17 mouse cellular contexts compared by ENCODE assay signal in the genomic region with DNA sequence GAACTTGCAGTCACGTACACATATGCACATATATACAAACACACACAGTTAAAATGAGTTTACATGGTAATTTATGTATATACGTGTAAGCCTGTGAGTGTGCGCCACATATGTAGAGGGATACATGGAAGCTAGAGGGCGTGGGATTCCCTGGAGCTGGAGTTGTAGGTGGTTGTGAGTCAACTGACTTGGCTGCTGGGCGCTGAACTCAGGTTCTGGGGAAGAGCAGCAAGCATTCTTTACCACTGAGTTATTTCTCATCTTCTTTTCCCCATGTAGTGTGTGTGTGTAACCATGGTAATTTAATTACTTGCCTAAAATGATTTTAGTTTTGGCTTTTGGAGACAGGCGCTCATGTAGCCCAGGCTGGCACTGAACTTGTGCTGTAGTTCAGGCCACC. TPM values are rescaled to one million over a fixed set of nuclear protein-coding genes. Genes with fewer than 3 reads are reported as not detected.
DNase-seq lines count a peak whose midpoint lies in the region; ATAC-seq lines count a peak whose summit lies in the region.
"Had no signal": no experiment of that assay in that cellular context is flagged by ENCODE, and none has a peak within 500 bp of the region (broad histone marks: within the 10 kb centered on the region; RNA-seq: fewer than 3 reads in every experiment).

No protein-coding gene starts in this region.

- H3K27me3 ChIP-seq in heart, embryonic 15.5 days, result no peaks in the 10 kb centered on the region
- no peaks in the 10 kb centered on the region for H3K27me3 ChIP-seq in heart, embryonic 11.5 days (ENCODE audit: control insufficient read depth, insufficient read depth, low read length)
- H3K27me3 ChIP-seq in embryonic facial prominence, embryonic 13.5 days, result no peaks in the 10 kb centered on the region
- no peaks in the 10 kb centered on the region for H3K27me3 ChIP-seq in stomach, embryonic 14.5 days (ENCODE audit: control insufficient read depth, insufficient read depth, low read length)
- H3K27me3 ChIP-seq: limb, embryonic 12.5 days had no signal

- no peak overlapping the region for H3K4me2 ChIP-seq in heart, embryonic 15.5 days
- H3K4me2 ChIP-seq in heart, embryonic 11.5 days, result no peak overlapping the region
- no peak overlapping the region for H3K4me2 ChIP-seq in embryonic facial prominence, embryonic 13.5 days
- no peak overlapping the region for H3K4me2 ChIP-seq in stomach, embryonic 14.5 days (replicated peaks; ENCODE audit: low read depth, low read length)
- H3K4me2 ChIP-seq: hindbrain, embryonic 12.5 days; limb, embryonic 12.5 days; neural tube, embryonic 15.5 days had no signal

- peak overlapping the region; percentile 67; the same call in 1 of the 2 replicates for H3K27ac ChIP-seq in heart, embryonic 15.5 days
- H3K27ac ChIP-seq in heart, embryonic 11.5 days (ENCODE audit: low read depth, low read length), result no peak overlapping the region
- peak overlapping the region; percentile 85; the same call in 1 of the 2 replicates for H3K27ac ChIP-seq in embryonic facial prominence, embryonic 13.5 days
- peak overlapping the region; percentile 66; the same call in 1 of the 2 replicates for H3K27ac ChIP-seq in stomach, embryonic 14.5 days (ENCODE audit: low read length)
- H3K27ac ChIP-seq: hindbrain, embryonic 12.5 days had no signal

- H3K36me3 ChIP-seq in heart, embryonic 15.5 days, result peaks cover 24% of the 10 kb centered on the region
- peaks cover under 1% of the 10 kb centered on the region; the same call in 1 of the 2 replicates for H3K36me3 ChIP-seq in heart, embryonic 11.5 days (ENCODE audit: control insufficient read depth, insufficient read depth, low read length)
- H3K36me3 ChIP-seq in embryonic facial prominence, embryonic 13.5 days, result peaks cover 21% of the 10 kb centered on the region
- H3K36me3 ChIP-seq in stomach, embryonic 14.5 days (ENCODE audit: control insufficient read depth, insufficient read depth, low read length), result peaks cover 18% of the 10 kb centered on the region
- H3K36me3 ChIP-seq: hindbrain, embryonic 12.5 days; neural tube, embryonic 15.5 days had no signal

- H3K4me3 ChIP-seq in heart, embryonic 15.5 days, result no peak overlapping the region
- no peak overlapping the region for H3K4me3 ChIP-seq in heart, embryonic 11.5 days (ENCODE audit: low read depth, low read length)
- no peak overlapping the region for H3K4me3 ChIP-seq in embryonic facial prominence, embryonic 13.5 days
- H3K4me3 ChIP-seq in stomach, embryonic 14.5 days (ENCODE audit: low read depth, low read length), result no peak overlapping the region
- H3K4me3 ChIP-seq: hindbrain, embryonic 12.5 days; limb, embryonic 12.5 days; neural tube, embryonic 15.5 days had no signal

- H3K4me1 ChIP-seq in heart, embryonic 15.5 days (replicated peaks), result peaks cover 73% of the 10 kb centered on the region
- H3K4me1 ChIP-seq in heart, embryonic 11.5 days (ENCODE audit: control insufficient read depth, insufficient read depth, low read length), result peaks cover 32% of the 10 kb centered on the region
- peaks cover 76% of the 10 kb centered on the region for H3K4me1 ChIP-seq in embryonic facial prominence, embryonic 13.5 days
- peaks cover 49% of the 10 kb centered on the region for H3K4me1 ChIP-seq in stomach, embryonic 14.5 days (ENCODE audit: control insufficient read depth, insufficient read depth, low read length)

- 96% methylated on average over 6 of the region's 6 CpGs for WGBS in heart, embryonic 15.5 days
- WGBS in heart, embryonic 11.5 days (ENCODE audit: insufficient replicate concordance), result 87% methylated on average over 6 of the region's 6 CpGs
- 81% methylated on average over 6 of the region's 6 CpGs for WGBS in embryonic facial prominence, embryonic 13.5 days
- WGBS in stomach, embryonic 14.5 days, result 96% methylated on average over 6 of the region's 6 CpGs

- no peak overlapping the region for H3K9ac ChIP-seq in heart, embryonic 15.5 days
- no peak overlapping the region for H3K9ac ChIP-seq in heart, embryonic 11.5 days (ENCODE audit: low read depth, low read length)
- no peak overlapping the region for H3K9ac ChIP-seq in embryonic facial prominence, embryonic 13.5 days
- no peak overlapping the region for H3K9ac ChIP-seq in stomach, embryonic 14.5 days (replicated peaks; ENCODE audit: low read depth, low read length)
- H3K9ac ChIP-seq: hindbrain, embryonic 12.5 days; limb, embryonic 12.5 days; neural tube, embryonic 15.5 days had no signal

- H3K9me3 ChIP-seq in heart, embryonic 15.5 days (replicated peaks), result no peaks in the 10 kb centered on the region
- no peaks in the 10 kb centered on the region for H3K9me3 ChIP-seq in heart, embryonic 11.5 days (replicated peaks; ENCODE audit: control insufficient read depth, low read length)
- no peaks in the 10 kb centered on the region for H3K9me3 ChIP-seq in embryonic facial prominence, embryonic 13.5 days
- H3K9me3 ChIP-seq in stomach, embryonic 14.5 days (ENCODE audit: control insufficient read depth, low read depth, low read length), result no peaks in the 10 kb centered on the region
- H3K9me3 ChIP-seq: hindbrain, embryonic 12.5 days; limb, embryonic 12.5 days; megakaryocyte, embryonic 14.5 days; neural tube, embryonic 15.5 days had no signal

- ATAC-seq in heart, embryonic 15.5 days (replicated peaks; ENCODE audit: insufficient number of reproducible peaks, insufficient read depth, low FRiP score, low read depth), result no peak
- no peak for ATAC-seq in heart, embryonic 11.5 days (replicated peaks; ENCODE audit: insufficient number of reproducible peaks, low FRiP score, low TSS enrichment)
- no peak for ATAC-seq in embryonic facial prominence, embryonic 13.5 days (ENCODE audit: insufficient number of reproducible peaks, insufficient read depth, low FRiP score, low TSS enrichment, low read depth)
- no peak for ATAC-seq in stomach, embryonic 14.5 days (ENCODE audit: insufficient number of reproducible peaks, insufficient read depth, low FRiP score, low read depth)

- peak; percentile 20 for DNase-seq in CD4-positive helper T cell, adult 2 months (ENCODE audit: low read depth, low spot score)
- DNase-seq in cerebellum, adult 8-10 months, result no peak
- DNase-seq in cerebellum, adult 9-10 months, result no peak
- DNase-seq: adrenal gland, postnatal 25 days; kidney, adult 18-20 months; kidney, postnatal 36 days; lung, adult 18-20 months; right cerebral cortex, adult 18-20 months; spleen, adult 18-20 months had no signal

RNA-seq across cellular contexts. Expression of a gene that starts 7.5 kb away (rescaled TPM):
- 31.4 and 38.4 TPM in 2 replicates for polyA plus RNA-seq in heart, embryonic 15.5 days (2015; fragmentation: Nextera tagmentation; extraction: Ambion mirVana)
- polyA plus RNA-seq in heart, embryonic 11.5 days (2014; fragmentation: Nextera tagmentation; extraction: Ambion mirVana), result 15.1 and 17.4 TPM in 2 replicates
- 51.0 and 57.8 TPM in 2 replicates for polyA plus RNA-seq in embryonic facial prominence, embryonic 13.5 days (2015; fragmentation: Nextera tagmentation; extraction: Ambion mirVana)
- 33.4 and 40.6 TPM in 2 replicates for polyA plus RNA-seq in stomach, embryonic 14.5 days (2014; fragmentation: Nextera tagmentation; extraction: Ambion mirVana)

RNA-seq across cellular contexts. Expression of a gene that starts 29.8 kb away (rescaled TPM):
- polyA plus RNA-seq in heart, embryonic 15.5 days (2015; fragmentation: Nextera tagmentation; extraction: Ambion mirVana), result 216 and 256 TPM in 2 replicates
- 344 TPM in 2 replicates for polyA plus RNA-seq in heart, embryonic 11.5 days (2014; fragmentation: Nextera tagmentation; extraction: Ambion mirVana)
- 481 and 529 TPM in 2 replicates for polyA plus RNA-seq in embryonic facial prominence, embryonic 13.5 days (2015; fragmentation: Nextera tagmentation; extraction: Ambion mirVana)
- polyA plus RNA-seq in stomach, embryonic 14.5 days (2014; fragmentation: Nextera tagmentation; extraction: Ambion mirVana), result 469 and 470 TPM in 2 replicates

RNA-seq across cellular contexts. Expression of a gene that starts 43.0 kb away (rescaled TPM):
- 13.7 and 19.4 TPM in 2 replicates for polyA plus RNA-seq in heart, embryonic 15.5 days (2015; fragmentation: Nextera tagmentation; extraction: Ambion mirVana)
- 17.1 and 19.8 TPM in 2 replicates for polyA plus RNA-seq in heart, embryonic 11.5 days (2014; fragmentation: Nextera tagmentation; extraction: Ambion mirVana)
- polyA plus RNA-seq in embryonic facial prominence, embryonic 13.5 days (2015; fragmentation: Nextera tagmentation; extraction: Ambion mirVana), result 33.6 and 34.5 TPM in 2 replicates
- 27.2 and 27.6 TPM in 2 replicates for polyA plus RNA-seq in stomach, embryonic 14.5 days (2014; fragmentation: Nextera tagmentation; extraction: Ambion mirVana)

RNA-seq across cellular contexts. Expression of a gene that starts 54.9 kb away (rescaled TPM):
- polyA plus RNA-seq in heart, embryonic 15.5 days (2015; fragmentation: Nextera tagmentation; extraction: Ambion mirVana), result 74.2 and 99.5 TPM in 2 replicates
- 30.0 and 39.9 TPM in 2 replicates for polyA plus RNA-seq in heart, embryonic 11.5 days (2014; fragmentation: Nextera tagmentation; extraction: Ambion mirVana)
- polyA plus RNA-seq in embryonic facial prominence, embryonic 13.5 days (2015; fragmentation: Nextera tagmentation; extraction: Ambion mirVana), result 187 and 189 TPM in 2 replicates
- polyA plus RNA-seq in stomach, embryonic 14.5 days (2014; fragmentation: Nextera tagmentation; extraction: Ambion mirVana), result 41.5 and 45.3 TPM in 2 replicates
